Mouse (Mus musculus): ENCODE results near the gene Cdh23.

DNA sequence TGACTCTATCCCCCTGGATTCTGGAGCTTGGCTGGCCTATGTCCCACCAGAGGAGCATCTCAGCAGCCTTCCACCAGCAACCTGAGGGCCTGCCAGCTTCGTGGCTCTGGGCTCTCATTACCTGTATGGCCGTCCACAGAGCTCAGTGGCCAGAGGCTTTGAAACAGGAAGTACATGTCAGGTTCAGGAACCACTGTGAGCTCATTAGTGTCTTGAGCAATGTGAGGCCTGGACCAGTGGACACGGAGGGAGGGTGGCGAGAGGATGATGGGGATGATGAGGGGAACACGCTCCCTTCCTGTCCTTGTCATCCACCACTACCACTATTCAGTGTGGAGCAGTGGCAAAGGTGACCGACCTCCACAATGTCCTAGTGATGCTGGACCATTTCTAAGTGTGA, 326.9 kb downstream of the Cdh23 start:
- no peak for TF ChIP-seq CTCF (IDR thresholded peaks at IDR 0.05; ENCODE audit: insufficient read depth, low read depth, low read length)
- TF ChIP-seq POLR2A (IDR thresholded peaks at IDR 0.05; ENCODE audit: insufficient read depth, low read depth, low read length): no peak
